Mouse (Mus musculus) liver, postnatal 0 days (tissue): ENCODE results near the gene Habp2. TPM values are rescaled to one million over a fixed set of nuclear protein-coding genes. Genes with fewer than 3 reads are reported as not detected.
A peak's percentile ranks its signal among the peaks of the same experiment; 100 is the strongest.

Source experiments
- ATAC-seq: fragments of 200-750 bp; cut with Nextera tagmentation; 2 replicates; pipeline ENCODE4 v1.8.0; 2017; ENCODE audit warnings: mild to moderate bottlenecking, moderate library complexity
- DNase-seq: peaks from one replicate; pipeline ENCODE4 v3.0.0-alpha.2; 2016
- H3K27ac ChIP-seq: fragments of 300-500 bp; sonication (generic); 2 replicates; pipeline ENCODE4 v1.5.1; 2014; ENCODE audit warnings: antibody characterized with exemption, moderate library complexity, mild to moderate bottlenecking, low read depth
- H3K27me3 ChIP-seq: fragments of 300-500 bp; sonication (generic); 2 replicates; pipeline ENCODE4 v1.6.1; 2014; ENCODE audit warnings: low read length, control low read depth, mixed read lengths; ENCODE audit not compliant: insufficient read depth
- H3K36me3 ChIP-seq: fragments of 300-500 bp; sonication (generic); replicated peaks from 2 replicates; pipeline ENCODE4 v1.6.1; 2014; ENCODE audit warnings: mild to moderate bottlenecking, control low read depth, low read length, moderate library complexity, mixed read lengths; ENCODE audit not compliant: insufficient read depth
- H3K4me1 ChIP-seq: fragments of 300-500 bp; sonication (generic); 2 replicates; pipeline ENCODE4 v1.6.1; 2014; ENCODE audit warnings: antibody characterized with exemption, mild to moderate bottlenecking, control low read depth; ENCODE audit not compliant: insufficient read depth
- H3K4me2 ChIP-seq: fragments of 300-500 bp; sonication (generic); 2 replicates; pipeline ENCODE4 v1.6.1; 2014; ENCODE audit warnings: low read depth, mild to moderate bottlenecking, low read length, moderate library complexity, mixed read lengths
- H3K4me3 ChIP-seq: fragments of 300-500 bp; sonication (generic); 2 replicates; pipeline ENCODE4 v1.5.1; 2014; ENCODE audit warnings: low read depth, low read length
- H3K9ac ChIP-seq: fragments of 300-500 bp; sonication (generic); replicated peaks from 2 replicates; pipeline ENCODE4 v1.6.1; 2014; ENCODE audit warnings: mild to moderate bottlenecking, moderate library complexity
- H3K9me3 ChIP-seq: fragments of 300-500 bp; sonication (generic); 2 replicates; pipeline ENCODE4 v1.6.1; 2016; ENCODE audit warnings: mild to moderate bottlenecking, control low read depth, low read length, mixed read lengths
- CTCF ChIP-seq: sonication (generic); IDR thresholded peaks from 2 replicates; pipeline ENCODE4 v1.5.1; 2016; ENCODE audit warnings: antibody characterized with exemption, low read depth
- EP300 ChIP-seq: IDR thresholded peaks from 2 replicates; pipeline ENCODE4 v1.6.1; 2016; ENCODE audit warnings: antibody characterized with exemption, low read depth, mild to moderate bottlenecking
- WGBS: fragments of 180-500 bp; shearing (Covaris S2); extraction: QIAGEN DNeasy Blood & Tissue Kit; methylation state at CpG from one replicate; pipeline ENCODE4 v1.1.7; 2014; ENCODE audit not compliant: insufficient replicate concordance; 5-methylcytosine and 5-hydroxymethylcytosine counted together
- polyA plus RNA-seq: library from polyadenylated mRNA; unstranded; fragments of >200 nt; fragmentation: Nextera tagmentation; extraction: Ambion mirVana; gene quantifications from 2 replicates; pipeline ENCODE4 v1.2.1, GENCODE M21; 2015

The Habp2 gene
- polyA plus RNA-seq, 1 experiment from 2014 or later = 48.4 TPM

GRCm38 (mm10) chr19:56289642-56290041 lies 2.7 kb downstream of the Habp2 start:
- H3K27ac ChIP-seq = no peak overlapping the region; the same call in 1 of the 2 replicates
- H3K36me3 ChIP-seq = no peaks in the 10 kb centered on the region
- no peaks in the 10 kb centered on the region for H3K27me3 ChIP-seq
- no peaks in the 10 kb centered on the region for H3K9me3 ChIP-seq
- peak overlapping the region; percentile 63 for H3K4me2 ChIP-seq
- no peak for ATAC-seq
- TF ChIP-seq EP300 (no peak), CTCF (no peak)
- no peak for DNase-seq
- no peak overlapping the region; the same call in 1 of the 2 replicates for H3K9ac ChIP-seq
- H3K4me1 ChIP-seq = peaks cover 11% of the 10 kb centered on the region
- peak overlapping the region; percentile 36 for H3K4me3 ChIP-seq
- WGBS = 69% methylated on average over 8 of the region's 8 CpGs

- Histone ChIP-seq H3K36me3 (no peaks in the 10 kb centered on the region), H3K9me3 (no peaks in the 10 kb centered on the region), H3K9ac (no peak overlapping the region), H3K27me3 (no peaks in the 10 kb centered on the region), H3K27ac (no peak overlapping the region), H3K4me3 (no peak overlapping the region), H3K4me2 (no peak overlapping the region), H3K4me1 (peaks cover 14% of the 10 kb centered on the region)
- WGBS = 37% methylated on average over 6 of the region's 6 CpGs
- peak; percentile 17; the same call in 1 of the 2 replicates for ATAC-seq
- DNase-seq = no peak
- TF ChIP-seq EP300 (no peak), CTCF (no peak)
These were observed 5.0 kb downstream of the Habp2 start for GRCm38 (mm10) chr19:56291898-56292297.

GRCm38 (mm10) chr19:56292335-56292734 lies 5.4 kb downstream of the Habp2 start:
- Histone ChIP-seq H3K27me3 (no peaks in the 10 kb centered on the region), H3K36me3 (no peaks in the 10 kb centered on the region), H3K27ac (no peak overlapping the region), H3K4me1 (peaks cover 14% of the 10 kb centered on the region), H3K9ac (no peak overlapping the region), H3K4me3 (no peak overlapping the region), H3K4me2 (no peak overlapping the region), H3K9me3 (no peaks in the 10 kb centered on the region)
- TF ChIP-seq EP300 = no peak
- TF ChIP-seq CTCF = peak; percentile 40
- ATAC-seq (peak; percentile 24; the same call in 1 of the 2 replicates), DNase-seq (no peak)
- WGBS = 58% methylated on average over 9 of the region's 9 CpGs

GRCm38 (mm10) chr19:56294654-56295399 lies 7.9 kb downstream of the Habp2 start:
- peak; percentile 79 for ATAC-seq
- peak; percentile 80 for DNase-seq
- Histone ChIP-seq H3K4me1 (peaks cover 14% of the 10 kb centered on the region), H3K36me3 (no peaks in the 10 kb centered on the region), H3K9ac (no peak overlapping the region), H3K9me3 (no peaks in the 10 kb centered on the region), H3K4me3 (no peak overlapping the region), H3K27me3 (no peaks in the 10 kb centered on the region), H3K27ac (no peak overlapping the region), H3K4me2 (no peak overlapping the region; the same call in 1 of the 2 replicates)
- no peak for TF ChIP-seq EP300
- TF ChIP-seq CTCF = peak; percentile 84
- WGBS = 53% methylated on average over 7 of the region's 7 CpGs

GRCm38 (mm10) chr19:56296668-56297067 lies 9.7 kb downstream of the Habp2 start:
- peaks cover 6% of the 10 kb centered on the region for H3K4me1 ChIP-seq
- no peak overlapping the region for H3K4me3 ChIP-seq
- WGBS = 65% methylated on average over 9 of the region's 9 CpGs
- no peak overlapping the region for H3K4me2 ChIP-seq
- TF ChIP-seq CTCF (no peak), EP300 (no peak)
- no peak for ATAC-seq
- no peaks in the 10 kb centered on the region for H3K27me3 ChIP-seq
- DNase-seq = no peak
- H3K9me3 ChIP-seq = no peaks in the 10 kb centered on the region
- H3K27ac ChIP-seq = no peak overlapping the region
- H3K36me3 ChIP-seq = no peaks in the 10 kb centered on the region
- H3K9ac ChIP-seq = no peak overlapping the region

GRCm38 (mm10) chr19:56297264-56297663 lies 10.3 kb downstream of the Habp2 start:
- 67% methylated on average over 3 of the region's 3 CpGs for WGBS
- no peak for ATAC-seq
- no peaks in the 10 kb centered on the region for H3K9me3 ChIP-seq

More at GRCm38 (mm10) chr19:56297264-56297663, 10.3 kb downstream of the Habp2 start:
- Histone ChIP-seq H3K27me3 (no peaks in the 10 kb centered on the region), H3K4me3 (no peak overlapping the region), H3K4me1 (peaks cover 6% of the 10 kb centered on the region), H3K27ac (no peak overlapping the region), H3K9ac (no peak overlapping the region), H3K36me3 (no peaks in the 10 kb centered on the region), H3K4me2 (no peak overlapping the region)
- TF ChIP-seq CTCF (no peak), EP300 (no peak)
- DNase-seq = no peak
